Comparison of ENCODE assay signal across 15 mouse cellular contexts in genomic region chr3:35465956-35466355, GRCm38 (mm10).
DNase-seq lines count a peak whose midpoint lies in the region; ATAC-seq lines count a peak whose summit lies in the region.
"Had no signal": no experiment of that assay in that cellular context is flagged by ENCODE, and none has a peak within 500 bp of the region (broad histone marks: within the 10 kb centered on the region; RNA-seq: fewer than 3 reads in every experiment).

No protein-coding gene starts in this region.

- H3K27ac ChIP-seq in forebrain, embryonic 14.5 days (ENCODE audit: low read depth, low read length), result no peak overlapping the region
- H3K27ac ChIP-seq in forebrain, embryonic 12.5 days, result no peak overlapping the region
- H3K27ac ChIP-seq in forebrain, embryonic 16.5 days (ENCODE audit: low read length), result no peak overlapping the region
- no peak overlapping the region for H3K27ac ChIP-seq in forebrain, embryonic 11.5 days (ENCODE audit: low read depth, low read length)
- no peak overlapping the region for H3K27ac ChIP-seq in hindbrain, embryonic 10.5 days
- H3K27ac ChIP-seq: embryonic facial prominence, embryonic 10.5 days; embryonic facial prominence, embryonic 12.5 days had no signal

- no peak overlapping the region for H3K4me3 ChIP-seq in forebrain, embryonic 14.5 days (ENCODE audit: low read depth, low read length)
- H3K4me3 ChIP-seq in forebrain, embryonic 12.5 days (replicated peaks), result no peak overlapping the region
- no peak overlapping the region for H3K4me3 ChIP-seq in forebrain, embryonic 16.5 days (replicated peaks; ENCODE audit: low read length)
- no peak overlapping the region for H3K4me3 ChIP-seq in forebrain, embryonic 11.5 days (ENCODE audit: low read depth, low read length)
- no peak overlapping the region for H3K4me3 ChIP-seq in hindbrain, embryonic 10.5 days
- H3K4me3 ChIP-seq: embryonic facial prominence, embryonic 10.5 days; embryonic facial prominence, embryonic 12.5 days had no signal

- peaks cover 11% of the 10 kb centered on the region for H3K4me1 ChIP-seq in forebrain, embryonic 14.5 days (ENCODE audit: control insufficient read depth, insufficient read depth, low read length)
- peaks cover 22% of the 10 kb centered on the region for H3K4me1 ChIP-seq in forebrain, embryonic 12.5 days
- peaks cover 13% of the 10 kb centered on the region for H3K4me1 ChIP-seq in forebrain, embryonic 16.5 days (replicated peaks; ENCODE audit: control insufficient read depth, insufficient read depth, low read length)
- H3K4me1 ChIP-seq in forebrain, embryonic 11.5 days (replicated peaks; ENCODE audit: control insufficient read depth, insufficient read depth, low read length), result 0 out of 2 replicates have a peak, but pooled peaks cover 3% of the 10 kb centered on the region
- no peaks in the 10 kb centered on the region for H3K4me1 ChIP-seq in hindbrain, embryonic 10.5 days (replicated peaks)
- H3K4me1 ChIP-seq: embryonic facial prominence, embryonic 10.5 days; embryonic facial prominence, embryonic 12.5 days had no signal

- H3K9me3 ChIP-seq in forebrain, embryonic 14.5 days (replicated peaks; ENCODE audit: control insufficient read depth, low read length), result no peaks in the 10 kb centered on the region
- no peaks in the 10 kb centered on the region for H3K9me3 ChIP-seq in forebrain, embryonic 12.5 days
- no peaks in the 10 kb centered on the region for H3K9me3 ChIP-seq in forebrain, embryonic 16.5 days (ENCODE audit: control insufficient read depth, low read length)
- no peaks in the 10 kb centered on the region for H3K9me3 ChIP-seq in forebrain, embryonic 11.5 days (ENCODE audit: control insufficient read depth, low read length)
- no peaks in the 10 kb centered on the region for H3K9me3 ChIP-seq in hindbrain, embryonic 10.5 days
- H3K9me3 ChIP-seq: embryonic facial prominence, embryonic 10.5 days; embryonic facial prominence, embryonic 12.5 days had no signal

- no peaks in the 10 kb centered on the region for H3K36me3 ChIP-seq in forebrain, embryonic 14.5 days (ENCODE audit: control insufficient read depth, insufficient read depth, low read length)
- H3K36me3 ChIP-seq in forebrain, embryonic 12.5 days (replicated peaks), result no peaks in the 10 kb centered on the region
- no peaks in the 10 kb centered on the region for H3K36me3 ChIP-seq in forebrain, embryonic 16.5 days (ENCODE audit: control insufficient read depth, insufficient read depth)
- no peaks in the 10 kb centered on the region for H3K36me3 ChIP-seq in forebrain, embryonic 11.5 days (ENCODE audit: control insufficient read depth, insufficient read depth, low read length)
- H3K36me3 ChIP-seq in hindbrain, embryonic 10.5 days, result no peaks in the 10 kb centered on the region
- H3K36me3 ChIP-seq: embryonic facial prominence, embryonic 10.5 days; embryonic facial prominence, embryonic 12.5 days had no signal

- peak; percentile 53 for DNase-seq in forebrain, embryonic 14.5 days (ENCODE audit: low spot score)
- no peak for DNase-seq in forebrain, embryonic 11.5 days (ENCODE audit: low spot score)
- no peak for DNase-seq in hindbrain, embryonic 10.5 days (ENCODE audit: low spot score)
- DNase-seq: adrenal gland, adult 2 months; adrenal gland, postnatal 10 days; adrenal gland, postnatal 25 days; cerebellum, adult 11-12 months; cerebellum, adult 2 months; cerebellum, adult 9-10 months; cerebellum, postnatal 10 days; cerebellum, postnatal 25 days had no signal

- ATAC-seq in forebrain, embryonic 14.5 days, result peak; percentile 25; the same call in 1 of the 2 replicates
- no peak for ATAC-seq in forebrain, embryonic 12.5 days (ENCODE audit: low FRiP score)
- peak; percentile 27; the same call in 1 of the 2 replicates for ATAC-seq in forebrain, embryonic 16.5 days
- no peak for ATAC-seq in forebrain, embryonic 11.5 days (replicated peaks; ENCODE audit: low FRiP score)

- 29% methylated on average over 3 of the region's 3 CpGs for WGBS in forebrain, embryonic 14.5 days
- WGBS in forebrain, embryonic 12.5 days, result 56% methylated on average over 3 of the region's 3 CpGs
- 18% methylated on average over 3 of the region's 3 CpGs for WGBS in forebrain, embryonic 16.5 days
- 79% methylated on average over 3 of the region's 3 CpGs for WGBS in forebrain, embryonic 11.5 days
- WGBS in hindbrain, embryonic 10.5 days, result 87% methylated on average over 3 of the region's 3 CpGs

- H3K27me3 ChIP-seq in forebrain, embryonic 14.5 days (replicated peaks; ENCODE audit: control insufficient read depth, insufficient read depth, low read length), result no peaks in the 10 kb centered on the region
- no peaks in the 10 kb centered on the region for H3K27me3 ChIP-seq in forebrain, embryonic 12.5 days
- no peaks in the 10 kb centered on the region for H3K27me3 ChIP-seq in forebrain, embryonic 16.5 days (replicated peaks; ENCODE audit: control insufficient read depth, insufficient read depth, low read length)
- H3K27me3 ChIP-seq in forebrain, embryonic 11.5 days (ENCODE audit: control insufficient read depth, insufficient read depth, low read length), result no peaks in the 10 kb centered on the region
- no peaks in the 10 kb centered on the region for H3K27me3 ChIP-seq in hindbrain, embryonic 10.5 days (ENCODE audit: insufficient read depth, poor library complexity, severe bottlenecking)
- H3K27me3 ChIP-seq: embryonic facial prominence, embryonic 12.5 days had no signal

- H3K4me2 ChIP-seq in forebrain, embryonic 14.5 days (ENCODE audit: low read length), result no peak overlapping the region
- H3K4me2 ChIP-seq in forebrain, embryonic 12.5 days, result no peak overlapping the region
- no peak overlapping the region for H3K4me2 ChIP-seq in forebrain, embryonic 16.5 days (ENCODE audit: low read length)
- no peak overlapping the region for H3K4me2 ChIP-seq in forebrain, embryonic 11.5 days (ENCODE audit: low read depth, low read length, severe bottlenecking)
- H3K4me2 ChIP-seq: embryonic facial prominence, embryonic 12.5 days had no signal

- no peak overlapping the region for H3K9ac ChIP-seq in forebrain, embryonic 14.5 days (ENCODE audit: low read length)
- no peak overlapping the region for H3K9ac ChIP-seq in forebrain, embryonic 12.5 days
- no peak overlapping the region for H3K9ac ChIP-seq in forebrain, embryonic 16.5 days (replicated peaks; ENCODE audit: low read depth, low read length)
- H3K9ac ChIP-seq in forebrain, embryonic 11.5 days (ENCODE audit: low read length), result no peak overlapping the region
- H3K9ac ChIP-seq: embryonic facial prominence, embryonic 12.5 days had no signal

Comparison
In these comparisons a context has a peak if more than half of its experiments do, and no peak if none do; other contexts are left out.
1. ATAC-seq: peak in forebrain, embryonic 14.5 days (single experiment) and forebrain, embryonic 16.5 days (single experiment); none in forebrain, embryonic 12.5 days (single experiment) and forebrain, embryonic 11.5 days (single experiment).